Mouse (Mus musculus): ENCODE measurements around the gene Naga.

- no peak for TF ChIP-seq CTCF (IDR thresholded peaks at IDR 0.05; ENCODE audit: borderline replicate concordance, control insufficient read depth, extremely low read depth, insufficient read depth, low read length, poor library complexity)
- no peak for TF ChIP-seq POLR2A (IDR thresholded peaks at IDR 0.05; ENCODE audit: control insufficient read depth, extremely low read depth, insufficient read depth, low read length, poor library complexity)
Measured at GRCm38 (mm10) chr15:82341036-82341501, 2.3 kb upstream of the Naga start.
